Mouse (Mus musculus) activated CD4-positive, CD25-positive, alpha-beta regulatory T cell, adult 4 months (primary cell): Measurements from ENCODE around the gene Pabpc1l. TPM values are rescaled to one million over a fixed set of nuclear protein-coding genes. Genes with fewer than 3 reads are reported as not detected.
A peak's percentile ranks its signal among the peaks of the same experiment; 100 is the strongest.
"Not testable (repeated sequence)": the region's sequence is repeated elsewhere in the genome, so short reads cannot be mapped to it uniquely, and the experiment has no call there.

Experiments
- ATAC-seq: one replicate; pipeline ENCODE4 v1.8.0; 2017
- polyA plus RNA-seq, 2 experiments: library from polyadenylated mRNA; unstranded; fragments of 100-300 nt; shearing (Covaris generic); gene quantifications; one replicate each; pipeline ENCODE4 v1.2.1; 2017

The Pabpc1l gene
- polyA plus RNA-seq, 2 experiments from 2014 or later: 2.9 to 4.1 TPM

- no peak for ATAC-seq
Measured at GRCm38 (mm10) chr2:164038407-164039028, 13.3 kb downstream of the Pabpc1l start.

GRCm38 (mm10) chr2:164040949-164041348, 15.7 kb downstream of the Pabpc1l start:
- ATAC-seq: no peak

GRCm38 (mm10) chr2:164041523-164041922, 16.3 kb downstream of the Pabpc1l start:
- no peak for ATAC-seq

- ATAC-seq: peak; percentile 93
Measured at GRCm38 (mm10) chr2:164047197-164047690, 22.0 kb downstream of the Pabpc1l start.

GRCm38 (mm10) chr2:164053767-164054166, 28.5 kb downstream of the Pabpc1l start:
- no peak for ATAC-seq

GRCm38 (mm10) chr2:164054671-164055070, 29.4 kb downstream of the Pabpc1l start:
- no peak for ATAC-seq

- ATAC-seq: no peak
Measured at GRCm38 (mm10) chr2:164059634-164060235, 34.5 kb downstream of the Pabpc1l start.

- peak; percentile 13 for ATAC-seq
Measured at GRCm38 (mm10) chr2:164070142-164070764, 45.0 kb downstream of the Pabpc1l start, which contains the start of gene Stk4. Gene Stk4 (plus strand): TSS chr2:164070322.

- peak; percentile 40 for ATAC-seq
Measured at GRCm38 (mm10) chr2:164070765-164071436, 45.7 kb downstream of the Pabpc1l start, which contains the start of gene Tomm34. Gene Tomm34 (minus strand): TSS chr2:164071169.

- ATAC-seq: not testable (repeated sequence)
Measured at GRCm38 (mm10) chr2:164071437-164071820, 46.2 kb downstream of the Pabpc1l start.

GRCm38 (mm10) chr2:164072109-164072508, 46.9 kb downstream of the Pabpc1l start:
- no peak for ATAC-seq

GRCm38 (mm10) chr2:164073120-164073519, 47.9 kb downstream of the Pabpc1l start:
- no peak for ATAC-seq

GRCm38 (mm10) chr2:164073918-164074578, 48.8 kb downstream of the Pabpc1l start:
- peak; percentile 67 for ATAC-seq

- peak; percentile 8 for ATAC-seq
Measured at GRCm38 (mm10) chr2:164075088-164075487, 49.8 kb downstream of the Pabpc1l start.

- ATAC-seq: no peak
Measured at GRCm38 (mm10) chr2:164076874-164077425, 51.7 kb downstream of the Pabpc1l start.

- no peak for ATAC-seq
Measured at GRCm38 (mm10) chr2:164077875-164078274, 52.6 kb downstream of the Pabpc1l start.

GRCm38 (mm10) chr2:164079488-164079887, 54.2 kb downstream of the Pabpc1l start:
- ATAC-seq: peak; percentile 69

- no peak for ATAC-seq
Measured at GRCm38 (mm10) chr2:164081577-164081976, 56.3 kb downstream of the Pabpc1l start.

- ATAC-seq: no peak
Measured at GRCm38 (mm10) chr2:164082175-164082574, 56.9 kb downstream of the Pabpc1l start.

GRCm38 (mm10) chr2:164083609-164084341, 58.5 kb downstream of the Pabpc1l start:
- ATAC-seq: peak; percentile 62

GRCm38 (mm10) chr2:164084342-164084700, 59.1 kb downstream of the Pabpc1l start:
- ATAC-seq: peak; percentile 39
